Mouse (Mus musculus): Measurements from ENCODE around the gene Slc28a1. TPM values are rescaled to one million over a fixed set of nuclear protein-coding genes. Genes with fewer than 3 reads are reported as not detected.

Slc28a1 gene
- total and polyA plus RNA-seq, 3 experiments = not detected

- Histone ChIP-seq H3K4me3 (ENCODE audit: control insufficient read depth in 1 of 2, insufficient read depth in 1 of 2, low read depth in 2 of 2, low read length in 2 of 2) (no peak overlapping the region), H3K9me3 (replicated peaks; ENCODE audit: insufficient read depth, low read length) (no peaks in the 10 kb centered on the region), H3K4me1 (ENCODE audit: control insufficient read depth in 1 of 2, insufficient read depth in 2 of 2, low read length in 2 of 2) (no peaks in the 10 kb centered on the region), H3K36me3 (ENCODE audit: control insufficient read depth in 1 of 2, insufficient read depth in 2 of 2, low read length in 2 of 2) (no peaks in the 10 kb centered on the region), H3K79me2 (ENCODE audit: control insufficient read depth, insufficient read depth, low read length, poor library complexity) (no peaks in the 10 kb centered on the region), H3K27me3 (ENCODE audit: control insufficient read depth in 1 of 2, insufficient read depth in 2 of 2, low read length in 2 of 2) (peaks cover 0 to 7% of the 10 kb centered on the region in 2 experiments; a peak in 2 of 4 replicates), H3K27ac (ENCODE audit: control insufficient read depth, low read depth, low read length) (no peak overlapping the region), H3K9ac (ENCODE audit: control insufficient read depth, low read depth, low read length, poor library complexity, severe bottlenecking) (no peak overlapping the region)
- no peak for DNase-seq (ENCODE audit: low read depth, low spot score)
- no peak for TF ChIP-seq CTCF (IDR thresholded peaks at IDR 0.05 in 2 of 3, conservative IDR thresholded peaks at IDR 0.05 in 1 of 3; ENCODE audit: control insufficient read depth in 1 of 3, insufficient read depth in 1 of 3, low read depth in 2 of 3, low read length in 3 of 3, poor library complexity in 1 of 3, severe bottlenecking in 1 of 3)
- TF ChIP-seq NELFE (IDR thresholded peaks at IDR 0.05; ENCODE audit: low read depth, low read length) = no peak
- TF ChIP-seq MAFK (IDR thresholded peaks at IDR 0.05; ENCODE audit: borderline replicate concordance, low read depth, low read length) = no peak
- no peak for TF ChIP-seq MAZ (IDR thresholded peaks at IDR 0.05; ENCODE audit: low read depth, low read length)
- TF ChIP-seq GATA1 (IDR thresholded peaks at IDR 0.05; ENCODE audit: low read depth, low read length) = no peak
- TF ChIP-seq RAD21 (IDR thresholded peaks at IDR 0.05; ENCODE audit: low read depth, low read length) = no peak
- no peak for TF ChIP-seq EP300 (IDR thresholded peaks at IDR 0.05; ENCODE audit: low read depth in 1 of 2, low read length in 2 of 2)
- no peak for TF ChIP-seq JUND (IDR thresholded peaks at IDR 0.05; ENCODE audit: low read depth, low read length)
- no peak for TF ChIP-seq ZNF384 (IDR thresholded peaks at IDR 0.05; ENCODE audit: low read depth, low read length)
- no peak for TF ChIP-seq MYB (IDR thresholded peaks at IDR 0.05; ENCODE audit: low read depth, low read length)
- no peak for TF ChIP-seq MXI1 (IDR thresholded peaks at IDR 0.05; ENCODE audit: low read depth, low read length)
- TF ChIP-seq POLR2AphosphoS2 (IDR thresholded peaks at IDR 0.05; ENCODE audit: low read length) = no peak
- TF ChIP-seq SMC3 (IDR thresholded peaks at IDR 0.05; ENCODE audit: low read depth, low read length) = no peak
- no peak for TF ChIP-seq USF1 (IDR thresholded peaks at IDR 0.05; ENCODE audit: low read depth, low read length)
- no peak for TF ChIP-seq RCOR1 (IDR thresholded peaks at IDR 0.05; ENCODE audit: low read depth, low read length)
- TF ChIP-seq MYC (IDR thresholded peaks at IDR 0.05; ENCODE audit: low read depth, low read length) = no peak
- TF ChIP-seq ZMIZ1 (IDR thresholded peaks at IDR 0.05; ENCODE audit: low read depth, low read length) = no peak
- TF ChIP-seq POLR2A (IDR thresholded peaks at IDR 0.05; ENCODE audit: control insufficient read depth in 1 of 2, insufficient read depth in 1 of 2, low read depth in 1 of 2, low read length in 2 of 2, poor library complexity in 1 of 2) = no peak
These were observed 99.7 kb downstream of the Slc28a1 start for GRCm38 (mm10) chr7:81214153-81214907.

GRCm38 (mm10) chr7:81215950-81216349, 101.4 kb downstream of the Slc28a1 start:
- TF ChIP-seq JUND (IDR thresholded peaks at IDR 0.05; ENCODE audit: low read depth, low read length) = no peak
- no peak for TF ChIP-seq POLR2AphosphoS5 (IDR thresholded peaks at IDR 0.05; ENCODE audit: borderline replicate concordance, low read depth, low read length)
- no peak for TF ChIP-seq MXI1 (IDR thresholded peaks at IDR 0.05; ENCODE audit: low read depth, low read length)
- TF ChIP-seq CTCF (IDR thresholded peaks at IDR 0.05 in 2 of 3, conservative IDR thresholded peaks at IDR 0.05 in 1 of 3; ENCODE audit: control insufficient read depth in 1 of 3, insufficient read depth in 1 of 3, low read depth in 2 of 3, low read length in 3 of 3, poor library complexity in 1 of 3, severe bottlenecking in 1 of 3) = no peak
- no peak for TF ChIP-seq GATA1 (IDR thresholded peaks at IDR 0.05; ENCODE audit: low read depth, low read length)
- TF ChIP-seq RAD21 (IDR thresholded peaks at IDR 0.05; ENCODE audit: low read depth, low read length) = no peak
- TF ChIP-seq MYB (IDR thresholded peaks at IDR 0.05; ENCODE audit: low read depth, low read length) = no peak
- TF ChIP-seq MYC (IDR thresholded peaks at IDR 0.05; ENCODE audit: low read depth, low read length) = no peak
- no peak for TF ChIP-seq BHLHE40 (IDR thresholded peaks at IDR 0.05; ENCODE audit: borderline replicate concordance, low read depth, low read length)
- no peak for TF ChIP-seq POLR2AphosphoS2 (IDR thresholded peaks at IDR 0.05; ENCODE audit: low read length)
- TF ChIP-seq USF2 (IDR thresholded peaks at IDR 0.05; ENCODE audit: borderline replicate concordance in 1 of 2, insufficient read depth in 1 of 2, low read depth in 1 of 2, low read length in 2 of 2) = no peak
- no peak for TF ChIP-seq ZMIZ1 (IDR thresholded peaks at IDR 0.05; ENCODE audit: low read depth, low read length)
- no peak for TF ChIP-seq MEF2A (IDR thresholded peaks at IDR 0.05; ENCODE audit: extremely low read depth, insufficient replicate concordance, low read depth, low read length, poor library complexity, severe bottlenecking)
- H3K9ac ChIP-seq (ENCODE audit: control insufficient read depth, low read depth, low read length, poor library complexity, severe bottlenecking) = no peak overlapping the region
- no peak overlapping the region for H3K27ac ChIP-seq (ENCODE audit: control insufficient read depth, low read depth, low read length)
- no peaks in the 10 kb centered on the region for H3K79me2 ChIP-seq (ENCODE audit: control insufficient read depth, insufficient read depth, low read length, poor library complexity)
- no peaks in the 10 kb centered on the region for H3K4me1 ChIP-seq (ENCODE audit: control insufficient read depth in 1 of 2, insufficient read depth in 2 of 2, low read length in 2 of 2)
- no peaks in the 10 kb centered on the region for H3K9me3 ChIP-seq (replicated peaks; ENCODE audit: insufficient read depth, low read length)
- H3K4me3 ChIP-seq (ENCODE audit: control insufficient read depth in 1 of 2, insufficient read depth in 1 of 2, low read depth in 2 of 2, low read length in 2 of 2) = no peak overlapping the region
- H3K36me3 ChIP-seq (ENCODE audit: control insufficient read depth in 1 of 2, insufficient read depth in 2 of 2, low read length in 2 of 2) = no peaks in the 10 kb centered on the region
- DNase-seq (ENCODE audit: low read depth, low spot score) = no peak
- peaks cover 0 to 7% of the 10 kb centered on the region in 2 experiments; a peak in 2 of 4 replicates for H3K27me3 ChIP-seq (ENCODE audit: control insufficient read depth in 1 of 2, insufficient read depth in 2 of 2, low read length in 2 of 2)

Data from MEL (cell line).